Mouse (Mus musculus): ENCODE measurements around the gene Akap6.

DNA sequence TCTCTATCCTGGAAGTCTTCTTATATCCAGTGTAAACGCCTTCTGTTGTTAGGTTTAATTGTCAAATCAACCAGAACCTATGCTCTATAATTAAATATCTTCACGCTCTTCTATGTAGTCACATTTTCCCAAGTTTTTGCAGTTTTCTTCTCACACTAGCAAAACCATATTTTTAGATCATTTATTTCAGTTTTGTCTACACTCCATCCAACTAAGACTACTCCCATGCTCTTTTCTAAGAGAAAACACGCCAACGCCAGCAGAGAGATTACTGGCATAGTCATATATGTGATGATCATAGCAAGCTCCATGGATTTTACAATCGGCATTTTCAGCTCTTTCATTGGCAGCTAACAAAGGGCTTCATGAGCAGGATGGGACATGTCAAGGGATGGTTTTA, 341.5 kb downstream of the Akap6 start:
- TF ChIP-seq USF1 (IDR thresholded peaks at IDR 0.05; ENCODE audit: low read depth, low read length) (no peak), EP300 (IDR thresholded peaks at IDR 0.05; ENCODE audit: low read length) (no peak), CTCF (conservative IDR thresholded peaks at IDR 0.05 in 1 of 2, IDR thresholded peaks at IDR 0.05 in 1 of 2; ENCODE audit: low read depth in 2 of 2, low read length in 2 of 2) (no peak), KAT2A (IDR thresholded peaks at IDR 0.05; ENCODE audit: insufficient replicate concordance, low read length) (no peak), E2F4 (IDR thresholded peaks at IDR 0.05; ENCODE audit: insufficient replicate concordance, low read depth, low read length) (no peak)
